8 mouse cellular contexts compared by ENCODE assay signal in the genomic region with DNA sequence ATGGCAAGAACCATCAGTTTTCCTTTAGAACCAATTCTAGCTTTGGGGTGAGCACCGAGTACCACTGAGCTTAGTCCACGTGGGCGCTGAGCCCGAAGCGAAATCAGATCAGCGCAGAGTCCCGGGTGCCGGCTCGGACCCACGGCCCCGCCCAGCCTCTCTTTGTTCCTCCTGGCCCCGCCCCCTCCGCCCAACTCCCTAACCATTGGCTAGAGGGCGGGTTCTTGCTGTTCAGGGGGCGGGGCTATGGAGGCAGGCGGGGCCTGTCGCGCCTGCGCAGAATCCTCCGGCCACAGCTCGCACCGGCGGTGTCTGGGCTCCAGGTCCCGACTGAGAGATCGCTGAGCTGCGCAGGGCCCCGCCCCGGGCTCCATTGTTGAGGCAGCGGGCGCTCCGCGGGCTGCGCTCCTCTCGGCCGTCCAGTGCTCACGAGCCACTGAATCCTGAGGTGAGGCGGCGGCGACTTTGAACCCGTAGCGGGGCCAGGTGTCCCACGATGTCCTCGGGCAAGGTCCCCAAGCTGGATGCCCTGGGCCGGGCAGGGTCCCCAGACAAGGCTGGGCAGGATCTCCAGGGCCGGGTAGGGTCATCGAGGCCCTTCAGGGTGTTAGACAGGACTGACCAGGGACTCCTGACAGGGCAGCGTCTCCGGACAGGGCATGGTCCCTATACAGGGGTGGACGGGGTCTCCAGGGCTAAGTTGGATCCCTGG. TPM values are rescaled to one million over a fixed set of nuclear protein-coding genes. Genes with fewer than 3 reads are reported as not detected.
A peak's percentile ranks its signal among the peaks of the same experiment; 100 is the strongest.
DNase-seq lines count a peak whose midpoint lies in the region; ATAC-seq lines count a peak whose summit lies in the region.

A gene (plus strand): TSS at position 227 of the 712 bp plus-strand sequence.

- H3K4me3 ChIP-seq in hindbrain, embryonic 13.5 days = peak within 1 kb of the TSS; percentile 97

- H3K27me3 ChIP-seq in hindbrain, embryonic 13.5 days = no peaks in the 10 kb centered on the region

- H3K9me3 ChIP-seq in hindbrain, embryonic 13.5 days = no peaks in the 10 kb centered on the region

- H3K4me2 ChIP-seq in hindbrain, embryonic 13.5 days = peak within 1 kb of the TSS; percentile 83

- peak within 1 kb of the TSS; percentile 99 for H3K9ac ChIP-seq in hindbrain, embryonic 13.5 days

- peak within 1 kb of the TSS; percentile 92 for H3K27ac ChIP-seq in hindbrain, embryonic 13.5 days

- DNase-seq in T-cell, adult 2 months (ENCODE audit: low spot score) = peak; percentile 99
- DNase-seq in cerebellum, postnatal 25 days = peak; percentile 99 to 100
- DNase-seq in frontal cortex, postnatal 25 days (ENCODE audit: low spot score in 2 of 2) = peak; percentile 96
- peak; percentile 98 to 99 for DNase-seq in layer of hippocampus, postnatal 14 days (ENCODE audit: low spot score in 2 of 2)
- DNase-seq in lung, postnatal 10 days = peak; percentile 100
- peak; percentile 99 for DNase-seq in ovary, postnatal 14 days (ENCODE audit: low spot score)
- DNase-seq in thymus, postnatal 10 days (ENCODE audit: low spot score in 2 of 2) = peak; percentile 99 to 100

- ATAC-seq in hindbrain, embryonic 13.5 days (ENCODE audit: low FRiP score) = peak; percentile 94

- H3K4me1 ChIP-seq in hindbrain, embryonic 13.5 days (replicated peaks) = peaks cover 46% of the 10 kb centered on the region

- under 1% methylated on average over 49 of the region's 49 CpGs for WGBS in hindbrain, embryonic 13.5 days

- H3K36me3 ChIP-seq in hindbrain, embryonic 13.5 days = no peaks in the 10 kb centered on the region

RNA-seq across cellular contexts. Expression of the gene that starts here (rescaled TPM):
- polyA plus RNA-seq in hindbrain, embryonic 13.5 days (2015; fragmentation: Nextera tagmentation; extraction: Ambion mirVana) = 82.8 and 86.5 TPM in 2 replicates
- total RNA-seq in layer of hippocampus, postnatal 14 days (2021) = 10 to 100 TPM; 62.7 to 67.5 TPM

Comparison
In these comparisons a context has a peak if more than half of its experiments do, and no peak if none do; other contexts are left out.
1. Peak in every context shown above with its lines: DNase-seq, ATAC-seq, H3K4me3 ChIP-seq and H3K27ac ChIP-seq.